Mouse (Mus musculus) right cerebral cortex, postnatal 14 days (tissue): ENCODE data around the gene Sprr2j-ps.

Experiments
- DNase-seq: peaks from one replicate; pipeline ENCODE4 v3.0.0; 2022

The Sprr2j-ps gene

GRCm38 (mm10) chr3:92417782-92418181, at the start of gene Sprr2j-ps:
Sprr2j-ps (plus strand) TSS chr3:92418082.
- DNase-seq: no peak

GRCm38 (mm10) chr3:92373613-92374012, 44.3 kb upstream of the Sprr2j-ps start:
- no peak for DNase-seq

- DNase-seq: no peak
These were observed 32.5 kb upstream of the Sprr2j-ps start, which contains the start of gene Sprr2h for GRCm38 (mm10) chr3:92385385-92385784. Sprr2h (plus strand) TSS chr3:92385685.

- DNase-seq: no peak
These were observed 23.6 kb upstream of the Sprr2j-ps start for GRCm38 (mm10) chr3:92394301-92394700.

GRCm38 (mm10) chr3:92407691-92408090, 10.2 kb upstream of the Sprr2j-ps start, which contains the start of gene Sprr2i:
Sprr2i (plus strand) TSS chr3:92407991.
- no peak for DNase-seq

- no peak for DNase-seq
These were observed 11.4 kb downstream of the Sprr2j-ps start, which contains the start of gene Gm9774 for GRCm38 (mm10) chr3:92429323-92429722. Gm9774 (minus strand) TSS chr3:92429423.

- DNase-seq: no peak
These were observed 14.4 kb downstream of the Sprr2j-ps start, which contains the start of gene Sprr2k for GRCm38 (mm10) chr3:92432282-92432681. Sprr2k (plus strand) TSS chr3:92432582.

- DNase-seq: no peak
These were observed 20.8 kb downstream of the Sprr2j-ps start, which contains the start of gene Sprr1b for GRCm38 (mm10) chr3:92438689-92439088. Sprr1b (minus strand) TSS chr3:92438789.

- no peak for DNase-seq
These were observed 22.3 kb downstream of the Sprr2j-ps start for GRCm38 (mm10) chr3:92440177-92440576.

GRCm38 (mm10) chr3:92455151-92455550, 37.3 kb downstream of the Sprr2j-ps start:
- no peak for DNase-seq

GRCm38 (mm10) chr3:92458620-92459019, 40.7 kb downstream of the Sprr2j-ps start, which contains the start of gene Sprr3:
Sprr3 (minus strand) TSS chr3:92458720.
- no peak for DNase-seq

GRCm38 (mm10) chr3:92466576-92466975, 48.7 kb downstream of the Sprr2j-ps start:
- DNase-seq: no peak

- no peak for DNase-seq
These were observed 49.5 kb downstream of the Sprr2j-ps start for GRCm38 (mm10) chr3:92467424-92467823.
